Mouse (Mus musculus) 3134 (cell line): ENCODE data around the gene Frmd5.

Experiments
- DNase-seq: peaks from one replicate; pipeline ENCODE4 v3.0.0-alpha.2; 2011; ENCODE audit warnings: low spot score; ENCODE audit not compliant: insufficient read length; ENCODE audit errors: extremely low read depth

Frmd5 gene

DNA sequence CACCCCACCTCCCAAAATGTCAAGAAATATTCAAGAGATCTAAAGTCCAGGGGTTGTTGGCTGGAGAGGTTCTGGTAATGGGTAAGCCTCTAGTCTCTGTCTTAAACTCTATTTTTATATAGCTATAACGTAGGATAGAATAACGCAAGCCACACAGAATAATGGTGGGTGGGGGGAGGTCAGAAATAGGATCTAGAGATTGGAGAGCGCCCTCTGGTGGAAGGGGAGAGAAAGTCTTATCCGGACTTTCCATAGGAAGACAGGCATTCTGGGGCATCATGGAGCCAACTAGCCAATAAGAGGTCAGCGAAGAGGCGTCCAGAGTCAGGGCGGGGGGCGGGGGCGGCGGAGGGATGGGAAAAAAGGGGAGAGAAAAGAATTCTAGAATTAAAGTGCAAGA lies 111.5 kb downstream of the Frmd5 start:
- no peak for DNase-seq

DNA sequence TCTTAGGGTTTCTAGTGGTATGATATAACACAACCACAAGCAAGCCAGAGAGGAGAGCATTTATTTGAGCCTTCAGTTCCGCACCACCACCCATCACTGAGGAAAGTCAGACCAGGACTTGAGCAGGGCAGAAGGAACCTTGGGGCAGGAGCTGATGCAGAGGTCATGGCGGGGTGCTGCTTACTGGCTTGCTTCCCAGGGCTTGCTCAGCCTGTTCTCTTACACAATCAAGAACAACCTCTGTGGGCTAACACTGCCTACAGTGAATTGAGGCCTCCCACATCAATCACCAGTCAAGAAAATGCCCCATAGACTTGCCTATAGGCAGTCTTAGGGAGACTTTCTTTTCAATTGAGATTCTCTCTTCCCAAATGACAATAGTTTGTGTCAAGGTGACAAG lies 118.8 kb downstream of the Frmd5 start:
- DNase-seq = no peak

DNA sequence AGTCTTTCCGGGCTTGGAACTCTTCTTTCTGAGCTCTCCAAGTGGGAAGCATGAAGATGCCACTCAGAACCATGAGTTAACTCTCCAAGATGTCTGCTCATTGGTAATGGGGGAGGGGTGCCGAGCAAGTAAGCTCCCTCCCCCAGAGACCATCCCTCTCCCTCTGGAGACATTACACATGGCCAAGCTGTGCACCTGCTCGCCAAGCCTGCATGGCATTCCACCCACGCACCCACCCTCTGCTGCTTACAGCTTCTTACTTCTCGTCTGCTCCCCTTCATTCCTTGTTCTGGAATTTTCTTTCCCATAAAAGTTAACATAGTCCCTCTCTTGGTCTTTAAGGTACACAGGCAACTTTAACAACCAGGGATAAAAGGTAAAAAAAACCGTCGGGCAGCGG lies 123.3 kb downstream of the Frmd5 start:
- DNase-seq = no peak

DNA sequence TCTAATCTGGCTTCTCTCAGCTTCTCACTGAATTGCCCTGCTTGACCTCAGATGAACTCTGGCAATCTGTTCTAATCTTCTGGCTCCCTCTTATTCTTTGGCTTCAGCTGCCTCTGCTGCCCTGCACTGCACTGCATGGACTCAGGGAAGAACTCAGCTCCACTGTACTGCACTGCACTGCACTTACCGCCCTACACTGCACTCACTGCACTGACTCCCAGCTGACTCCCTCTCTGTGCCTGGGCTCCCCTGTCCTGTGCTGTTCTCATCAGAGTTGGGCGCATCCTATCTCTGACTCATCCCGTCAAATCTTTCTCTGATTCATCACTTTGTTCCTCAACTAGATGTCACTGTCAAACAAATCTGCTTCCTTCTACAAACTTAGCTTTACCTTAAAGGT lies 124.5 kb downstream of the Frmd5 start:
- DNase-seq = no peak

DNA sequence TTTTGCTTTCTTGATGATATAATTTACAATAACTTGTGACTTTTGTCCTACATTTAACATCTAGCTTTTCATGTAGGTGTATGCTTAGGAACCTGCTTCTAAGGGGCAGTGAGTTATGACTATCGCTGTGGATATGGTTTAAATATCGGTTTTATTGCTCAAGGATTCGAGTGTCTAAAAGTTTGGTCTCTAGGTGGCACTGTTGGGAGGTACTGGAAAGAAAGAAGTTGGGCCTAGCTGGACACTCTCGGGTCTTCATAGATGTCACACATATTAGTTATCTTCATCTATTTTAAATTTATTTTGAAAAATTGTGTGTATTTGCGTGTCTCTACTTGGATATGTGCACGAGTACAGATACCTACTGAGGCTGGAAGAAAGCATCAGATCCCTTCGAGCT lies 127.2 kb downstream of the Frmd5 start:
- no peak for DNase-seq

DNA sequence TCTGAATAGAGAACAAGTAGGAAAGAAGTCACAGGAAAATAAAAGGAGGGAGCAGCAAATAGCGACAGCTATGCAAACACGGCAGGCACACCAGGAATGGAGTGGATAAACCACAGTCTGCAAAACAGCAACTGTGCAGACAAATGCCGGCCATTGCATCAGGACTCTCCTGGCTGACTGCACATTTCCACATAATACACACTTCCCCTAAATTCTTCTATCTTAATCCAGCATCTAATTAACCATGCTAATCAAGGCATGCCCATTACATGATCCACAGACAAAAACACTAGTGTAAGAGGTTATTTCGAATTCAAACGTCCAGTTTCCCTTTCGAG lies 129.3 kb downstream of the Frmd5 start:
- no peak for DNase-seq

DNA sequence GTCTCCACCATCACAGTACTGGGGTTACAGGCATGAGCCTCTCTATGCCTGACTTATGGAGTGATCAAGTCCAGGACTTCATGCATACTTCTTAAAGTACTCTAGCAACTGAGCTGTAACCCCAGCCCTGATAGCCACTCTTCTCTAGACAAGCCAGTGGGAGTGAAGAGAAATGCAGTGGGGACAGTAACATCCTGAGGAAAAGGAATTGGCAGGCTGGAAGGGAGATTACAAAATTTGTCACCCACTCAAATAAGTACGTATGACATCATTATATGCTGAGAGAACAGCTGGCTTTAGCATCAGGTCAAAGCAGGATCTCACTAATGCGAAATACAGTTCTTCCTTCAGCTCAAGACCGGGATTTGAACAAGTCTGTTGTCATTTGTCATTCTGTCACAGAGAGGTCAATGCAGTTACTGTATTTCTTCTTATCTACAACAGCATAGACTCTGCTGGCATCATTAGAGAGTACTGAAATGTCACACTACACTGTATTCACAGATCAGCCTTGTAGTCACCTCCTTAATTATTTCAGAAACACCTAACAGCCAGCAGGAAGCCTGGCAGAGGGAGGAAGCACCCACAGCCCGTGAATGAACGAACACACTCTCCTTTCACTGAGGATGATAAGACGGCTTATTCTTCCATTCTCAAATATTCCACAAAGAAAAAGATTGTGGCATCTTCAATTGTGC lies 129.8 kb downstream of the Frmd5 start:
- DNase-seq = no peak

DNA sequence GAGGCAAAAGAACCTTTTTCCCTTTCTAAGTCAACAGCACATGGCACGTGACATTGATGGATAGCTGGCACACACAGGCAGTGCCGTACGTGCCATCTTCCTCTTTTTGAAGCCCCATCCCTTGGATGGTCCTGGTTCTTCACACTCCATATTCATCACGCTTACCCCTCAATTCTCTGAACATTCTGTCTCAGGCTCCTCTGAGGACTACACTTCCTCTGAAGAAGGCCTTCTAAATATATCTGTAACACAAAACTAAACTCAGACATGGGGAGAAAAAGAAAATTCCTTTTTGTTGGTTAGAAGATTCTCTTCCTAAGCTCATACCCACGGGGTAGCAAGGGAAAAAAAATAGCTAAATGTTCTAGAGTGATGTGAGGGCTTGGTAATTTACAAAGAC lies 131.0 kb downstream of the Frmd5 start:
- DNase-seq = no peak

DNA sequence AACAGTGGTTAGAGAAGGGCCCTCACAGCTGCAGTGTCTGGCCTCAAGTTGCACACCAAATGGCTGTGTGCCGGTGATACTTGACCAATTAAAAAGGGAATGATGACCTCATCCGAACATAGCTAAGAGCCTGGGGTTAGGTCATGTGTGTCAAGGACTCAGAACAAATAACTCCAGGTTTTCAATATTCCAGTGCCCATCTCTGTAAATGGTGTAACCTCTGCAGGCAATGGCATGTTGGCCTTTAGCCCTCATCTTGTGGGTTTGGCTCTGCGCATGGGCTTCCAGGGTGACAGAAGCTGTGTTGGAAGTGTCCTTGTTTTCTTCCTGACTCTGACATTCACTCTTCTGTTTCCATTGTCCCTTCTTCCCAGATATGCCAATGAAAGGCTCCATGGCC lies 131.8 kb downstream of the Frmd5 start:
- no peak for DNase-seq

DNA sequence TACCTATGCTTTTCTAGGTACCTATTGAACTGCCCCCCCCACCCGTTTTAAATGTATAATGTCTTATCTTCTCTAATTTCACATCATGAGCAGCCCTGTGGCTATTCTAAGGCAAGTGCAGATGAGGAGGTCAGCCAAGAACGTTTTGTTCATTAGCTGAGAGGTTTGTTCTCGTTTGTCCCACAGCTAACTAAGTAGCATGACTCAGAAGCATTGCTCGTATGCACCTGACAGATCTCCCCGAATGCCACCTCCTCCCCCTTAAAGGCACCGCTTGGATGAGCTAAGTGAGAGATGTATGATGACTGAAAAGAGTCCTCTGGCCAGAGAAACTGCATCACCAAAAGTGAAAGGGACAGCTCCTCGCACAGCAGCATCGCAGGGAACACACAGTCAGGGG lies 132.7 kb downstream of the Frmd5 start:
- no peak for DNase-seq

DNA sequence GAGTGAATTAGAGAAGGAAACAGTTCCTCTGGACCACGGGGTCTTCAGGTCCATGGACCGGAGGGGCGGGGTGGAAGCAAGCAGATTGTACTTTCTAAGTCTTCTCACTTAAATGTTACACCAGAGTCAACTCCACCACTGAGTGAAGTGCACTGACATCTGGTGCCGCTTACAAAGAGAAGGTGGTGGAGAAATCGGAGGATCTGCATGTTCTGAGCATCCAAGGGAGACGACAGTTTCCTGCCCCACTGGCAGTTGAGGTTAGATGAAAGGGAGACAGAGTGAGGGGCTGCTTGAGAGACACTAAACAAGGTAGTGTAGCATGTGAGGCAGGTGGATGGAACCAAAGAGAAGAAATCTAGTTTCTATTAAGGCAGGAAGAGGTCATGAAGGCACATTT lies 137.0 kb downstream of the Frmd5 start:
- no peak for DNase-seq

DNA sequence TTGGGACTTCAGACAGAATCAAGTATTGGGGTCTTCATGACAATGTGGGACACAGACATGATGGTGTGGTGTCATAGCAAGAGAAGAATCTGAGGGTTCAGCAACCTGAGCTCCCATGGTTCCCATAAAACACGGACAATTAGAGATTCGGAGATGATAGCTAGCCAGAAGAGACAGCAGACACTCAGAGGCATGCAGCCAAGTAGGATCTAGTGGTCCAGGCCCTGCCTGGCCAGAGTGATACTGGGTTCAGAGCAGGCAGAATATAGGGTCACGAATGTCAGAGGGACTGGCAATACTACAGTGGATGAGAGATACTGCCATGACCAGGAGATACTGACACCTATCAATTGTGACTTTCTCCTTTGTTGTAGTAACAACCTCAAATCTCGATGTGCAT lies 138.6 kb downstream of the Frmd5 start:
- DNase-seq = no peak

DNA sequence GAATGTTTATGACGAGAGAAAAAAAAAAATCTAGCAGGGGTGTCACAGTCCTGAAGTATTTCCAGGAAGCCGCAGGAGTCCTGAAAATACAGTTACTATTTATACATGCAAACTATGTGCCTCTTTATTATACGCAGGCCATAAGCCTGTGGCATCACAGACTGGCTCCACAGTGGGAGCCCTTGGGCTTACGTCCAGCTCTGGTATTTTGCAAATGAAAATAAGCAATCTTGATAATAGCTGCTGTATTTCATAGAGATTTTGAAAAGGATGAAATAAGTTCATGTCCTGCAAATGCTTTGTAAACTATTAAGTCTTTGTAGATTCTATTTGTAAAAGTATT lies 145.8 kb downstream of the Frmd5 start:
- DNase-seq = no peak

DNA sequence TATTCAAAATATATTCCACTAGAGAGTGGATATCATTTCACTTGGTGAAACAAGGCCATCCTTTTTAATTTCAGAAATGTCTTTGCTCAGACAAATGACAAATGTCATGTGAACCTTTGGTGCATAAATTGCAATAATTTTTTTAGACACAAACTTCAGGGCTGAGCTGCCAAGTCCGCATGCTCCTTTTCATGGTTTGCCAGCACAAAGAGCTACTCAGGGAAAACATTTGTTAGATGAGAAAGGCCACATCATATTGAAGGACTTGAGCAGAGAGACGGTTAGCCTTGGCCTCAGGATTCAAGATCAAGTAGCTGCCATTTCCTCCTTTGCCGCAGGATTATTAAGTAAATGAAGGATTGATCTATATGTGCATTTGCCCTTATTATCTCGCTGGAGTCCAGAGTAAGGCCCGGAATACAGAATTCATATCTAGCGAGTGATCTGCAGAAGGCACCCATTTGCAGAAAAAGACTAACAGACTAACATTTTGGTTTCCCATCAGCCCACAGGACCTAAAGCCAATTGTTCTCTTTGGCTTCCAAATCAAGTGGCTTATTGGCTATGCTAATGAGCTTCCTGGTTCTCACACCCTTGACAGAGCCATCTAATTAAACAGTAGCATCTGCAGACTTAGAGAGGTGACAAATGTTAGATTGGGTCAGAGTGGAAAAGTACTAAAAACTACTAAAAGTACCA lies 146.3 kb downstream of the Frmd5 start:
- DNase-seq = no peak

DNA sequence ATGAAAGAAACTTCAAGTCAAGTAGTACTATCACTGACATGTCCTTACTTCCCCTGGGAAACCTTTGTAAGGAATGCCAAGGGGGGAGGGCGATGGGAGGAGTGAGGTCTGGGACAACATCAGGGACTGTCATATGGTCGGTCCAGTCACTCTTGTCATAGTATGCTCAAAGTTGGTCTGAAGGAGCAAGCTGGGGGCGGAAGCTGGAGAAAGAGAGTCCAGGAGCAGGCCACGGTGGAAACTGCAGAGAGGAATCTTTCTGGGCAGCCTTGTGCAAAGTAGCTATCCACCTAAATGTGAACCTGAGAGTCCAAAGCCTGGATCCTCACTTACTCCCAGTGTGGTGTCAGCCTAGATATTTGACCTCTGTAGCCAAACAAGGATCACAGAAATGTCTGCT lies 147.5 kb downstream of the Frmd5 start:
- no peak for DNase-seq

DNA sequence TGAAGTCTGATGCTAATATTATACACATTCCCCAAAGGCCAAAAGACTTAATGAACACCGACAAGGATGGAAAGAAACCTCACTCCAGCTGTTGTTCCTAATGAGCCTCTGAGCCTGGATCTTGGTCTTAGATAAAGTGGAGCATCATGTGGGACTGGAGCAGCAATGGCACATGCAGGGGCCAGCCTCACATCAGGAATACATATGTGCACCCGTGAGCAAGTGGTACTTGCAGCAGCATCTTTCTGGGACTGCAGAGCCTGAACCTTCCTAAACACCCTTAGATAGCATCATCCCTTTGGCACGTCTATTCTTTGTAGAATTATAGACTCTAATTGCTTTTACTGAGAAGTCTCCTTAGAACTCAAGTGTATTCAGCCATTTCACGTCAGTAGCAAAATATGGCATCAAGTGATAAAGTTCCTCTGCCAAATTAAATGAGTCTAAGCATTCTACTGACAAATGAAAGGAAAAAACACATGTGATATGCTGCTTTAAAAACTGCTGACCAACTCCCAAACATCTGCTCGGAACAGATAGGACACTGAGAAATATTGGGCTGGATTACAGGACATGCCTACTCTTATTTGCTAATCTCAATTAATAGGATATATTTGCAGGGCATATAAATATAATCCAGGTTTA lies 148.6 kb downstream of the Frmd5 start:
- no peak for DNase-seq

DNA sequence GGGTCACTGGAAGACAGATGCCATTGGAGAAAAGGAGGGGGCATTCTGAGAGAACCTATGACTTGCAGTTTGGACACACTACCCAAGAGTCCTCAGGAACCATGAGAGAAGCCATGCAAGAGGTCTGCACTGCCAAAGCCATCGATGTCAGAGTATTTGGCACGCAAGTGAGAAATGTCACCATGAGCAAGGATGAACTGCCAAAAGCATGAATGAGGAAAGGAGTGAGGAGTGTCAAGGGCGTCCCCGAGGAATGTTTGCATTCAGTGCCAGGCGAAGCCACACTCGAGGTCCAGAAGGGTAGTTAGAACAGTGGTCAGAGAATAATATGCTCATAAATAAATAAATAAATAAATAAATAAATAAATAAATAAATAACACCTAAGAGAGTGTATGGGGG lies 150.9 kb downstream of the Frmd5 start:
- DNase-seq = no peak

DNA sequence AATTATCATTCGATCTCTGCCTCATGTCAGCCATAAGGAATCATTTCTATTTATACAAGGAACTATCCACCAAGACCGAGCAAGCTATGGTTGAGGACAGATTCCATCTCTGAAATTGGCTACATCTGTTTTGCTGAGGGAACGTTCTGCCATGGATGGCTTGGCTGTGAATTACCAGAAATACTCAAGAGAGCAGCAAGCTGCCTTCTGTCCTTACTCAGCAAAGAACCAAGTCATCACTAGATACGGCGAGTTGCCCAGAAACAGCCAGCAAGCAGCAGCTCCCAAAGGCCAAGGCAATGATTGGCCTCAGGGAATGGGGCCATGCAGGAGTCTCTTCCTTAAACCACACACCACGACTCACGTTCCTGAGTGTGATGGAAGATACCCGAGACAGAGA lies 151.8 kb downstream of the Frmd5 start:
- no peak for DNase-seq

DNA sequence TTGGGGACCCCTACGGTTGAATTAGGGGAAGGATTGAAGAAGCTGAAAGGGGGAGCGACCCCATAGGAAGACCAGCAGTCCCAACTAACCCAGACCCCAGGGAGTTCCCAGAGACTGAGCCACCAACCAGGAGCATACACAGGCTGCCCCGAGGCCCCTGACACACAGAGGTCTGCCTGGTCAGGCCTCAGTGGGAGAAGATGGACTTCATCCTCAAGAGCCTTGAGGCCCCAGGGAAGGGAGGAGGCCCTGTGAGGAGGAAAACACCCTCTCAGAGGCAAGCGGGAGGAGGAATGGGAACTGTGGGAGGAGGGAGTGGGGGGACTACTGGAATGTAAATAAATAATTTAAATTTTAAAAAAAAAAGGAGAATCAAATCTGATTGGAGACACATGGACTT lies 160.4 kb downstream of the Frmd5 start:
- DNase-seq = no peak

DNA sequence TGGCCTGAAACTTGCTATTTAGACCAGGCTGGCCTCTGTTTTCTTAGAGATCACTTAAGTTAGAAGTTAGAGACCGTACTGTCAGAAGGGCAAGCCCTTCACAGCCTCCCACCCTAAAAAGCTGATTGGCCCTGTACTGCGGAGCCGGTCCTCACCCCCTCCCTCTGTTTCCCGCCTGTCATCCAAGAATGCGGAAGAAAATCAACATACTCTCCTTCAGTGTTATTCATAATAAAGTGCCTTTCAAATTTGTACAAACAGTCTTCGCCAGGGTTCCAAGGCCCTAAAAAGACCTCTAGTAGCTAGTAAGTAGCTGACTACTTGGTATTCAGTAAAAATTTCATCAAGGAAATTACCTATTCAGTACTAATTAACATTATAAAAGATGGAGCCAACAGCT lies 164.0 kb downstream of the Frmd5 start:
- no peak for DNase-seq

DNA sequence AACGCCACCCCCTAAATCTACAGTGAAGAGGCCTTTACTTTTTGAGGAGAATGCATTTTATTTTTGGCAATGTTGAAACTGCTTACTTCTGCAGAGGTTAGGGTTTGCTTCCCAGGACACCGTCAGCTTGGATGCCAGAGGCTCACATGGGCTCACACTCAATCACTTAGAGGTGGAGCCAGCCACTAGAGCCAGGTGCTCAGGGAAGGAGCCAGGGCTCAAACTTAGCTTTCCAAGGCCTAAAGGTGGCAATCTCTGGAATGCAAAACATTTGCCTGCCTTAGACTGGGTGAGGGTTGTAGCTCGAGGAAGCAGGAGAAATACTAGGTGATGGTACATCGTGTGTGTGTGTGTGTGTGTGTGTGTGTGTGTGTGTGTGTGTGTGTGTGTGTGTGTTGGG lies 174.8 kb downstream of the Frmd5 start:
- no peak for DNase-seq

DNA sequence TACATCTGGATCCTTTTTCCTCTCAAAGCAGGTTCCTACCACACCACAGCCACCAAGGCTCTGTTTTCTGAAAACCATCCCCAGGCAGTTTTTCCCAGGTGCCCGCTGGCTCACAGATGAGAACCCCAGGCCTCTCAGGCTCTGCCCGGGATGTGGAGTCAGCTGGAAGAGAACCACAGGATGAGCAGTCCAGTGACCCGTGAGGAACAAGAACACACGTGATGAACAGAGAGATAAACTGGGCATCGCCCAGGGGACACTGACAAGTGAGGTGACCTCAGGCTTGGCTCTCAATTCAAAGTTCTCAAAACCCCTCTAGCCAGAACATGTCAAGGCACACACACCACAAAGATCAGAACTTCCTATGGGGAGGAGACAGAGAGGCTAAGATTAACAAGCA lies 176.6 kb downstream of the Frmd5 start:
- DNase-seq = no peak

DNA sequence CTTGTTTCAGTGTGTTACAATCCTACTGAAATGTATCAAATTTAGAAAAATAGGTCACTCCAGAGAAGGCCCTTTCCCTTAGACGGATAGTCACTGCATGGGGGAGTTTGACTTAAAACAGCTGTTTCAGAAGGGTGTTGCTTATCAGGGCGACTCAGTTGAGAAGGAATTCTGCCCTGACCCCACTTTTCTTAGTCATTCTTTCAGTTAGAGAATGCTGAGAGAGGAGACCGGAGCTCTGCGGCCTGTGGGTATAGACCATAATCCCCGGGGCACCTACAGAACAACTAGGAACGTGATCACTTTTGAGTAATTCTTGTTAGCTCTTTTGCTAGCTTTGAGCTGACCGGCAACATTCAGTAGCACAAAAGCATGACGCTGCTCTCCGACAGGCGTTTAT lies 178.6 kb downstream of the Frmd5 start:
- DNase-seq = no peak
